Mouse (Mus musculus) heart, adult 11 months (tissue): ENCODE data around the gene Ubash3b.
A peak's percentile ranks its signal among the peaks of the same experiment; 100 is the strongest.

Experiments
- DNase-seq: peaks from one replicate; pipeline ENCODE4 v3.0.0; 2022

Ubash3b gene

GRCm38 (mm10) chr9:41130563-41130962 is 30.9 kb downstream of the Ubash3b start:
- peak; percentile 94 for DNase-seq

DNA sequence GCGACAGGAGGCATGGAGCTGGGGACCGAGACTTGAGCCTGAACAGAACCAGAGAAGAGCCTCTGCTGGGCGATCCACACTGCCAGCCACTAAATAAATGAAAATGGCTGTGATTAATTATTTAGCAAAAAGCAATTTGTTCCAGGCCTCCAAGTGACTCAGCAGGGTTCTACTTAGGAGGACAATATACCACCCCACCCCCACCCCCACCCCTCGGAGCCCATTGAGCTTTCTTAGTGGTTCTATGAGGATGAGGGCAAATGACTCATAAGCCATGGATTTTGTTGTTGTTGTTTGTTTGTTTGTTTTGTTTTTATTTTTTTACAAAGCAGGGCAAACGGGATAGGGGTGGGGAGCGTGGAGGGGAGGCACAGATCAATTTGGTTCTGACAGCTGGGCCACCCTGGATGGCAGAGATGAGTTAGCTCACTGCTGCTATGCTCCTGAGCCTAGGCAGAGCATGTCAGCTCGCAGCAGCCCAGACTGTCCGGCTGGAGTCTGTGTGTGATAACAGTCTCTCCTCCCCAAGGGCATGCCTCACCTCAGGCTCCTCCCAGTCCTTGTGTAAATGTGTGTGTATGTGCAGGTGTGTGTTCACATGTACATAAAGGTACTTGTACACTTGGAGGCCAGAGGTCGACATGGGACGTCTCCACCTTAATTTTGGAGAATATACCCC is 31.6 kb downstream of the Ubash3b start:
- DNase-seq, result no peak

DNA sequence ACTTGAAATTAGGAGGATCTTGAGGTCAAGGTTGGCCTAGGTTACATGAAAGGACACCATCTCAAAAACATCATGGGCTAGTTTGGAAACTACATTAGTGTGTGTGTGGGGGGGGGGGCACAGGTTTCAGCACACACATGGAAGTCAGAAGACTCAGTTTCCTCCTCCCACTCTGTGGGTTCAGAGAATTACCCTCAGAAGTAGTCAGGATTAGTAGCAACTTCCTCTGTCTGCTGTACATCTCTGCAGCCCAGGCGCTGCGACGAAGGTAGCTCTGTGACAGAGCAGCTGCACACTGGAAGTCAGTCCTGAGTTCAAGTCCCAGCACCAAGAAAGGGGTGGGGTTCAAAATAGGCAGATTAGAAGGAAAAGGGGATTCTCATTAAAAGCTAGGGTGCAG is 32.2 kb downstream of the Ubash3b start:
- DNase-seq, result no peak

GRCm38 (mm10) chr9:41126723-41127122 is 34.8 kb downstream of the Ubash3b start:
- peak; percentile 95 for DNase-seq

DNA sequence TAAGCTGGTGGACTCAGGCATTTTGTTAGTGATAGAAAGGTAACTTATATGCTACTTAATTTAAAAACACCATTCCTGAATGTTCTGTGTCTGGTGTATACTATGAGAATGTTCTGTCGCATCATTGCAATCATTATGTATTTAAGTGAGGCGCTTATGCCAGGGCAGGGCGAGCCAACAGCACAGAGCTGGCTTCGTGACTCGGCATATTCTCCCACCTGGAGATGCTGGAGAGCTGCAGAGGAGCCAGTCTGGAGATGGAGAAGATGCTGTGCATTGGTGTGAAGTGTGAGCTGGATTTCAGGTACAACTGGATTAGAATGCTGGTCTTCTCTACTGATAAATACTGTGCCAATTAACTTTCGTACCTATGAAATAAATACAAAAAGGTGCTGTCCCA is 37.2 kb downstream of the Ubash3b start:
- no peak for DNase-seq

GRCm38 (mm10) chr9:41122390-41123110 is 38.9 kb downstream of the Ubash3b start:
- peak; percentile 94 for DNase-seq

DNA sequence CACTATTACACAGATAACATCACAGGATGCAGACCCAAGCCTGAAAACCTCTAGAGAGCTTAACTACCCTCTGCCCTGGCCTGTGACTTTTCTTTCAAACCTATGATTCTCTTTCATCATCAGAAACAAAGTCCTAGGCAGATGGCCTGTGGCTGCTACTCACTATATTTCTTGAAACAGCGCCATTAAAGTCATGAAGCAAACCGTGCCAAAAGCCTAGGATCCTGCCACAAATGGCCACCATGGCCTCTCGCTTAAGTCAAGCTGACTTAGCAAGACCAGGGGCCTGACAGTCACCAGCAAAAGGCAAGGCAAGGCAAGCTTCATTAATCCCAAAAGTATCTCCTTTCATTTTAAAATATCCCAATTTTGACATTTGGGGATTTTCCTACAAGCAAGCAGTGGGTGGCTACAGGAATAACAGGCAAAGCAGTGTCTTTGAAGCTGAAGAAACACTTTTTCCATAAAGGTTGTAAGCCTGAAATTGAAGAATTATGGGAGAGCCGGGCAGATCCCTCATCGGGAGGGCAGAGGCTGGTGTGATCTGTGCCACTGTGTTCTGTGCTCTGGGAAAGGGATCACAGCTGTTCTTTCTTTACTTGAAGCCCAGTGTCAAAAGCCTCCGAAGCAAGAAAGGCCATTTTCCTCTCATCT is 39.7 kb downstream of the Ubash3b start:
- no peak for DNase-seq

- DNase-seq, result no peak
These were observed 41.5 kb downstream of the Ubash3b start for GRCm38 (mm10) chr9:41119958-41120357.

- no peak for DNase-seq
These were observed 43.4 kb downstream of the Ubash3b start for GRCm38 (mm10) chr9:41118065-41118464.

- no peak for DNase-seq
These were observed 45.4 kb downstream of the Ubash3b start for GRCm38 (mm10) chr9:41116126-41116525.

DNA sequence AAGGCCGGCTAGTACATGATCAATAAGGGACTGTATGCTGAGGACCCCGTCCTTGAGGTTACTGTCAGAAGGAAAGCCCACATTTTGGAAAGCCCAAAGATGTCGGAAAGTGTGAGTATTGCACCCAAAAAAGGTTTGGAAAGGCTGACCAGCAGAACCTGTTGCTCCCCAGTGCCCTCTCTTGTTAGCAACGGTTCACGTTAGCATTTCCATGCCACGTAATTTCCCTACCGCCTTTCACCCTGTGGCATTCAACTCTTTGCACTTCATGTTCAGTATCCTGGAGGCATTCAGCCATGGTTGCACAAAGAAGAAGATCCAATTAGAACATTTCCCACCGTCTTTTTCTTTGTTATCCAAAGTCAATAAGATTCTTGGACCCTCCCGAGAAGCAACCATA is 47.1 kb downstream of the Ubash3b start:
- no peak for DNase-seq

DNA sequence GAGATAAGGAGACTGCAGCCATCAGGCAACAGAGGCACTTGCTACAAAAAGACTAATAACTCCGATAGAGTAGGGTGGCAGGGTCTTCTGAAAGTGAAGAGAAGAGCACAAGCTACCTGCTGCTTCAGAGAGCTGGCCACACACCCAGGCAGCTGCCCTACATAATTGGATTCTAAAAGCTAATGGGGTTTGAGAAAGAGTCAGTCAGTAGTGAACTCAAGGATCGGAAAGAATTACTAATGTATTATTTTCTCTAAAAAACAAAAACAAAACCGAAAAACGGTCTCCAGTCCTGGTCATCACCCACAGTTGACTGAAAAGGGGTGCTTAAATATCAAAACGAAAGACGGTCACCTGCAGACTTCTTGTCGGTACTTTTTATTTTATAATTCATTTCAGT is 51.7 kb downstream of the Ubash3b start:
- DNase-seq, result no peak

DNA sequence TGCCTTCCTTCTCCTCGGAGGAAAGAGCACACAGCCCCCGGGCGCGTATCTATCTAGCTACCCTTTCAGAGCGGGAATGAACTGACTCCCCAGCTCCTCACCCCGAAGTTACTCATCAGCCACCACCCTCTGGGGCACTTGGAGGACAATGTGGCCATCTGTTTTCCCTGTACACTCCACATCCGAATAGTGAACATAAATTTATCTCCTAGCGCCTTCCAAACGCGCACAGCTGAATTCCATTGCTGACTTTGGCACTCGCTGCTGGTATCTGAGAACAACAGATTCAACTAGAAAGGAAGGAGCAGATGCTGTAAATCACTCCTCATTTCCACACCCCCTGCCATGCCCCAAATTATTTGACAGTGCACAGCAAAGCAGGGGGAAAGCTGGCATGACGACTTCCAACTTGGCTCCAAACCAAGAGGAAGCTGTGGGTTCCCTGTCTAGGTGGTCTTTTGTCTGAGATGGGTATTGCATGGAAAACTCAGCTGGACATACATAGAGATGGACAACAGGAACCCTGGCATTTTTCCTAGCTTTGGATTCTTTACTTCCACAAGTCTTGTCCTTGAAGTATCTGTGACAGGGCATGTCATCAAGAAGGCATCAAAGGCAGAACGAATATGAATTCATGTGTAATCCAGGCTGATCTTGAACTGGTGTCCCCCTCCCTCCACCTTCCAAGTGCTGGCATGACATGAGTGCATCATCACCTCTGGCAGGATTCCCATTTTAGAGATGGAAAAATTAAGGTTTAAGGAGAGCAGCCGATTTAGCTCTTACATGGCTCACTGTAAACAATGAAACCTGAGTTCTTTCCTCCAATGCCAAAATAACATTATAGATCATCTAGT is 52.9 kb downstream of the Ubash3b start:
- DNase-seq, result peak; percentile 97

DNA sequence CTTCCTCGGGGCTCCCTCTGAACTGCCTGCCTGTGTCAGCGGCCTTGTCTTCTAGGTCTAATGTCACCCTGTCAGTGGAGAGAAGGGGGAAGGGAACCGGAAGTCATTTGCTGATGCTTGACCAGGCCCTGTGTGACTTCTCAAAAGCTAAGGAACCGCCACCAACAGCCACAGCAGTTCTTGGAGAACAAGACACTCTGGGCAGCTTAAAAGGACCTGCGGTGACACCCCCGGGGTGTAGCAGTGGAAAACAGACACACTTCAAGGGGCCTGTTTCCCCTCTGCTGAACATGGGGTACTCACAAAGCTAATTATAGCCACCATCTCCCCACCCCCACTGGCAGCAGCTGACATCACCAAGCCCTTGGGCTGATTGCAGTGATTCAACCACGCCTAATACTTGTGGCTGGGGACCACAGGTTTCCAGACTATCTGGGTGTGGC is 56.3 kb downstream of the Ubash3b start:
- peak; percentile 95 for DNase-seq

GRCm38 (mm10) chr9:41103722-41104121 is 57.8 kb downstream of the Ubash3b start:
- no peak for DNase-seq

DNA sequence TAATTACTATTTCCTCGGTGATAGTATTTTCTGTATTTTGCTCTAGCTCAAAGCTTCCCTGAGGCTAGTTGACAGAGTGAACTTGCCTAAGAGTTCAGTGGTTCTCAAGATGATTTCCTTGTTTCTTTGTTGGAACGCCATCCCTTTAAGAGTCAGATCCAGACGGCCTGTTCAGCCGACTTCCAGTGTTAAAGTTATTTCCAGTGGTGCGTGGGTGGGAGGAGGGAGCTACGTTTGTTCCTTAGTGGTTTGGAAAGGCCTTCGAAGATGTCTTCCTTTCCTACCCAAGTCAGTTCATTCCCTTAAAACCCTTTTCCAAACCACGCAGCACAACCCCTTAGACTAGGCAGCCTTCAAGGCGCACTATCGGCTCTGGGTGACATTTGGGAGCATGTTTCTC is 58.9 kb downstream of the Ubash3b start:
- peak; percentile 96 for DNase-seq

DNA sequence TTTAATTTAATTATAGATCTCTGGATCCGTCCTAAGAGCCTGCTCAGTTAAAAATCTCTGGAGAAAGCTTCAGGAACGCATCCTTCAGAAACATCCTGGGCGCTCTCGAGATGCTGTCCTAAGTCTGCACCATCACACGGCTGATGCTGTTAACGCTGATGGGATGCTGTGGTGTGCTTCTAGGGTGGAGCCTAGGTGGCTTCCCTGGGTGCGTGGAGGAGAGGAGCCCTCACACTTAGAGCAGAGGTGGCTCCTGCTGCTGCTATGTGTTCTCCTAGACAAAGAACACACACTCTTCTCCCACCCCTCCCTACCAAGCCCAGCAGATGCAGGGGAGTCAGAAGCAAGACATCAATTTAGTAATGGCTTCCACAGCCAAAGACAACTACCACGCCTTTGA is 61.6 kb downstream of the Ubash3b start:
- no peak for DNase-seq

DNA sequence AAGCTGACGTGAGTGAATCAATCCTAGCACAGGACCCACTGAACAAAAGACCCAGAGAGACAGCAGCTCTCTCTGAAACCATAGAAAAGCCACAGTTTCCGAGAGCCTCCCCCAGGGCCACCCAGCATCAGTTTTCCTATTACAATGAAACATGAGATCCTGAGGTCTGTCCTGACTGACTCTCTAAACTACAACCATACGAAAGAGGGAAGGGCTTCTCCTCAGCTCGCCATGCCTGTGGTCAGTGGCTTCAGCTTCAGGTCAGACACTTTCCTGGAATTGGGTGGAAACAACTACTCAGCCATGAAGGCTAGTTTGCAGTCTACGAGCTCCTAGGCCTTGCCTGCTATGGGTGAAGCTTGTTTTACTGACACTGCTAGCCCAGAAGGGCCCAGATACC is 62.4 kb downstream of the Ubash3b start:
- no peak for DNase-seq

DNA sequence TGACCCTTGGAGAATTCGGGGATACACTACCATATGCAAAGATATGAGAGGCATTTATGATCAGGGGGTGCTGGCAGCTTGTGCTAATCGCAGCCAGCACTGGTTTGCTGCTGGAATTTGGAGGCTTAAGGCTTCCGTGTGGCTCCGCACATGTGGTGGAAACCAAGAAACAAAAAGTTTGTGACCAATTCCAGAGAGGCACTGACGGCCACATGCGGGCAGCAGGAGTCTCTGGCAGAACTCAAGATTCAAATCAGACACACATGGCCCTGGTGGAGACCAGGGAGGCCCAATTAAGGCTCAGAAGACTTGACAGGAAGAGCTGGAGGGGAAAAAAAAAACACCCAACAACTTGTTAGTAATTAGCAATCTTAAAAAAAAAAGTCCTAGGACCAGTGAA is 63.4 kb downstream of the Ubash3b start:
- no peak for DNase-seq

DNA sequence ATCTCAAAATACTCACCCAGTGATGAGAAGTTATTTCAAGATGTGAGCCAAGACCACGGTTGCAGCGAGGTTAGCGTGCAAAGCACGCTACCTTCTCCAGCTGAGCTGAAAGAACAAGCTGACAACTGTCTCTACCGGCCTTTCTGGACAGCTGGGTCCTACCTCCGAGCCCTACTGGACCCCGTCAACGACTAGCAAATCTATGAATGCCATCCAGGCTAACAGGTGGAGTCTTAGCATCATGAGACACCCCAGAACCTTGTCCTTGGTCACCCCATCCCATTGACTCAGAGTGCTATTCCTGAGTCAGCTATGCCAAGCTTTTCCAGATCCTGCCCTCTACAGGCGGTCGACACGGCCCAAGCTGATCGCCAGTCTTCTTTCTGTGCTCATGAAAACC is 69.5 kb downstream of the Ubash3b start:
- no peak for DNase-seq

DNA sequence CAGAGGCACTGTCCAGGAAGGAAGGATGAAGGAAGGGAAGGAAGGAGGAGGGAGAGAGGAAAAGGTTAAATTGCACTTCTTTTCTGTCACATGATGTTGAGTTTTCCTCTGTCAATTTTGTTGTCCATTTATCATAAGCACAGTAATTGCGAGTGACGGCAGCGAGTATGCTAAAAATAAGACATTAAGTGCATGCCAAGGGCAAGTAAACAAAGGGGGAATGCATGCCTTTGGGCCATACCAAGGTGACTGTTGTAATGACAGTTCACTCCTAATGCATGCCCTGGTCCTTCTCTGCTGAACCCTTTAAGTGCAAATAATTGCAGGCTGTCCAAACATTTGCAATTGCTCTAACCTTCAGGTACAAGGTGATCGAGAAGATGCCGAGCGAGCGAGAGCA is 70.3 kb downstream of the Ubash3b start:
- no peak for DNase-seq

GRCm38 (mm10) chr9:41087831-41088383 is 73.6 kb downstream of the Ubash3b start:
- no peak for DNase-seq
